Mouse (Mus musculus) left cerebral cortex, postnatal 25 days (tissue): ENCODE measurements at regions not wholly inside any gene's neighbourhood (a gene's known extent, or its start where the extent isn't known, plus 50 kb on each side); places are given as distances from the start of the nearest gene placed in this dataset.
"Not testable (repeated sequence)": the region's sequence is repeated elsewhere in the genome, so short reads cannot be mapped to it uniquely, and the experiment has no call there.

Source experiments
- DNase-seq, 2 experiments: peaks; one replicate each; pipeline ENCODE4 v3.0.0; 2022; ENCODE audit warnings: low spot score in 2 of 2, mixed read lengths in 1 of 2
- intact Hi-C: fragments of 180-260 bp; cut with DNase I; formaldehyde crosslinking; loops from one replicate; pipeline ENCODE4 v1.15.1; 2025

- DNase-seq: peak in 1 of 2 experiments; percentile 61
- intact Hi-C loops: loop anchor here (5.0 kb wide), 1 partner anchor 1226 kb away; no protein-coding TSS in a partner anchor
These were observed 285.4 kb downstream of the Phf3 start for GRCm38 (mm10) chr1:30588336-30588735.

GRCm38 (mm10) chr1:30584806-30585205 is 288.9 kb downstream of the Phf3 start:
- peak; percentile 54 to 69 for DNase-seq
- intact Hi-C loops: loop anchor here (5.0 kb wide), 1 partner anchor 1223 kb away; no protein-coding TSS in a partner anchor

- intact Hi-C loops: no loop called here
- no peak for DNase-seq
These were observed 289.9 kb downstream of the Phf3 start for GRCm38 (mm10) chr1:30583860-30584259.

GRCm38 (mm10) chr1:30564757-30565156 is 309.0 kb downstream of the Phf3 start:
- intact Hi-C loops: no loop called here
- DNase-seq: no peak

- intact Hi-C loops: not testable (repeated sequence)
These were observed 325.0 kb downstream of the Phf3 start for GRCm38 (mm10) chr1:30548761-30549160.

GRCm38 (mm10) chr1:30540088-30540698 is 333.5 kb downstream of the Phf3 start:
- intact Hi-C loops: no loop called here
- no peak for DNase-seq

More at GRCm38 (mm10) chr1:30548761-30549160, 325.0 kb downstream of the Phf3 start:
- DNase-seq: not testable (repeated sequence)

DNA sequence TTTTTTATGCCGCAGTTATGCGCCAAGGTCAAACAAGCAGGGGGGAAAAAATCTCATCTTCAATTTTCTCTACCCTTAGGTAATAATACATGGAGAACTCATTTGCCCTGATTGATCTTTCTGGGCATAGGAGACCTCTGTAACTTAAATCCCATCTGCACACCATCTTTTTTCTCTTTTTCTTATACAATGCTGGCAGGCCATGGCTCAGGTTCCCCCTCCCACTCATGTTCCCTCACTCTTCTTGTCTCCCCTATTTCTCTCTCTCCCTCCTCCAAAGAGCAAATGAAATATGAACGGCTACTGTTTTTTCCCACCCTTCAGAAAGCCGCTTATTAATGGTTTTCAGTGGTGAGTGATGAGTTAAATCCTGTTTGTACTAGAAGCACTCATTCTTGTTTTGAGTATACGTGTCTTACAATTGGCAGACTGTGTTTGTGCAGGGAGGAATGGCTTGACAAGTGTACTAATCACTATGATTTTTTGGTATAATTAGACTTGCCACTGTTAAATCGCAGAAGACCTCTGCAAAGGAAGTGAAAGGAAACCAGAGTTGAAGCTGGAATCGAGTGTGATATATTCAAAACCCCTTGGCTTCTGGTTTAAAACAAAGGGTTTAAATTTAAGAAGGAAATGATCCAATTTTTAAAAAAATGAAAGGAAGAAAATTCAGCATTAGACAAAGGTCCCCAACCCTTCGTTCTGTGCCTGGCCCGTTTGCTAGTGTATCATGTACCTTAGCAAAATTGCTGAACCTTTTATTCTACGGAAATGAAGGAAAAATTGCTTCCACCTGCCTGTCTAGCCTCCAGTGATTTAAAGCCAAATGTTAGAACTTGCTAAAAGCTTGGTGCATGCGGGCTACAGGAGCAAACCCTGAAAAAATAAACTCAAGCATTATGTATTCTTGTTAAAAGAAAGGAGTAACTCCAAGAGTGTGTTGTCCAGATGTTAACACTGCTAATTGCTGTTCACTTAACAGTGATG is 336.4 kb downstream of the Phf3 start:
- intact Hi-C loops: no loop called here
- no peak for DNase-seq

DNA sequence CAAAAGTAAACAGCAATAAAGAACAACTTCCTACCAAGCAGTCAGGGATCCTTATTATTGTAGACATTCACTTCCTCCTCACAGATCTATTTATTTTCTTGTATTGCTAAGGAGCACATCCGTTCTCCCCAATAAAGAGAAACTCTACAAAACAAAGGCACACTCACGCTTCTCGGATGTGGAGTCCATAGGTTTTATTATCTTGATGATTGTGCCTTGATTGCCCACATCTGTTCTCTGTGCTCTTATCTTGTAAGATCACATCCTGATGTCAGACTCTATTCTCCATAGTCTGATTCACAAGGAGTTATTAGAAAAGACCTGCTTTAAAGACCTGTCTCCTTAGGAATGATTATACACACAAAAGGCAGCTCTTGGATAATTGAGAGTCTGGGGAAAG is 356.4 kb downstream of the Phf3 start:
- DNase-seq: no peak
- intact Hi-C loops: no loop called here

DNA sequence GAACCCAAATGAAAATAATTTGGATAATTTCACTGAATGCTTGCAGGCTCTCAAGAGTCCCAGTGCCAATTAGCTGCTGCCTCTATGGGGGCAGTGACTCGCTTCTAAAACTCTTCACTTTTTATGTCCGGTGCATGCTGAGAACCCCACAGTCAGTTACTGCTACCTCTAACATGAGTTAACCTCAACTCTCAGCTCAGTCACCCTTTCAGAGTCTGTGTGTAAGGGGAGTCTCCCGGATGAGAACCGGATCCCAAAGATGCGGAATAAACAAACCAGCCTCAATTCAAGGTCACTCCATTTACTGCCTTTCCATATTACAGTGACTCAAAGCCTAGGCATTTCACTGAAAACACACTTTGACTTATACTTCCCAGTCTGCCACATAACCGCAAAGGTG is 357.9 kb downstream of the Phf3 start:
- intact Hi-C loops: no loop called here

DNA sequence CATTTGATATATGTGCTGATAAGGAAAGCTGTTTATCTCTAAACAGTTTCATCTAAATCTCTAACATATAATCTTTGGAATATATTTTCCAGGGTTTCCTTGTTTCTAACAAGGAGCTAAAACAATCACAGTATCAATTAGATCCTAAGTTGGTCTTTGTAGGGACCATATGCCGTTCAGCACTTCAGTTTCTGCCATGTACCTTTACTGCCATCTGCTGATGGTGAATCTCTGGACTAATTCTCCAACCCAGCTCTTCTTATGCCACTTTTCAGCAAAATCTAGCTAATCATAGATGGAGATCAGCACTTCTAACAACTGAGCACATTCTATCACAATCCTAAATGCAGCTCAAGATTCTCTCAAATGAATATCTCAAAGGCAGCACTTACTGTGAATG is 370.5 kb downstream of the Phf3 start:
- intact Hi-C loops: no loop called here
- DNase-seq: peak; percentile 54 to 75

More for the DNA sequence above, 357.9 kb downstream of the Phf3 start:
- no peak for DNase-seq

DNA sequence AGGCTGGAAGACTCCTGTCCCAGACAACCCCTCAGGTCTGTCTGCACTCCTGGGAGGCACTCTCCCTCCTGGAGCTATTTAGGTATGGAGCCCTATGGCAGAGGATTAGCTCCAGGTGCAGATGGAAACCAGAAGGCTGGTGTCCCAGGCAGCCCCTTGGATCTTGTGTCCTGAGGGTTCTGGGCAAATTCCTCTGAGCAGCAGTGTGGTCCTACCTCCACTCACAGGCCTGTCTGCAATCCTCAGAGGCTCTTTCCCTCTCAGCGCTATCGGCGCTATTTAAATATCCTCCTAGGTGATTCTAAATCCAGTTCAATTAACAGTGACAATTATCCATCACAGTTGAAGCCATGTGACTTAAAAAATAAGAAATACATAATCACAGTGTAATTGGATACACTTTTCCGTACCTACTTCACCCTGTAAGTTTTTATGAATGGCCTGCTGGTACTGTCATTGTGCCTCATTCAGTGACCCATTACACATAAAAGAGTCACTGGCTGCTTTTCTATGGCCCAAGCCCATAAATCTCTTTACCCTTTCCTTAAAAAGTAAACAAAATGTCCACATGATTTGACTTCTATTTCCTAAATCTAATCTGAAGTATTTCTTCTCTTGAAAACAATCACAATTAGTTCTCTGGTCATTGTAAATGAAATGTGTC is 413.3 kb downstream of the Phf3 start:
- intact Hi-C loops: no loop called here

GRCm38 (mm10) chr1:30437964-30438363 is 435.8 kb downstream of the Phf3 start:
- DNase-seq: peak in 1 of 2 experiments; percentile 63
- intact Hi-C loops: no loop called here

More for the DNA sequence above, 413.3 kb downstream of the Phf3 start:
- DNase-seq: no peak

GRCm38 (mm10) chr1:30416582-30416981 is 457.1 kb downstream of the Phf3 start:
- DNase-seq: peak; percentile 16 to 65
- intact Hi-C loops: no loop called here

- intact Hi-C loops: no loop called here
- no peak for DNase-seq
These were observed 458.8 kb downstream of the Phf3 start for GRCm38 (mm10) chr1:30414881-30415439.
